Mouse (Mus musculus) heart, postnatal 4 days (tissue): ENCODE measurements around the gene Erg28. TPM values are rescaled to one million over a fixed set of nuclear protein-coding genes. Genes with fewer than 3 reads are reported as not detected.
A peak's percentile ranks its signal among the peaks of the same experiment; 100 is the strongest.

Experiments used
- DNase-seq: peaks from one replicate; pipeline ENCODE4 v3.0.0; 2021
- total RNA-seq, 2 experiments: library from RNA; stranded (reverse); gene quantifications; 2 replicates each; pipeline ENCODE4 v1.2.3; 2021

Erg28 gene
- 10 to 100 TPM; 15.2 to 19.0 TPM for total RNA-seq

GRCm38 (mm10) chr12:85824438-85825264 lies at the start of gene Erg28, which contains the start of gene Ttll5:
TSS of gene Erg28 (minus strand) at chr12:85824550.
TSS of gene Ttll5 (plus strand) at chr12:85824659.
- DNase-seq: peak; percentile 95

- DNase-seq: peak; percentile 53
Measured at GRCm38 (mm10) chr12:85869423-85869822, 45.1 kb upstream of the Erg28 start.

- no peak for DNase-seq
Measured at GRCm38 (mm10) chr12:85867125-85867524, 42.8 kb upstream of the Erg28 start.

- DNase-seq: no peak
Measured at GRCm38 (mm10) chr12:85866624-85867023, 42.3 kb upstream of the Erg28 start.

GRCm38 (mm10) chr12:85865526-85865925 lies 41.2 kb upstream of the Erg28 start:
- peak; percentile 25 for DNase-seq

- DNase-seq: no peak
Measured at GRCm38 (mm10) chr12:85862514-85862913, 38.2 kb upstream of the Erg28 start.

- peak; percentile 35 for DNase-seq
Measured at GRCm38 (mm10) chr12:85859511-85860189, 35.3 kb upstream of the Erg28 start.

GRCm38 (mm10) chr12:85859111-85859510 lies 34.8 kb upstream of the Erg28 start:
- no peak for DNase-seq

- no peak for DNase-seq
Measured at GRCm38 (mm10) chr12:85857300-85857699, 33.0 kb upstream of the Erg28 start.

- DNase-seq: no peak
Measured at GRCm38 (mm10) chr12:85854271-85854670, 29.9 kb upstream of the Erg28 start.

GRCm38 (mm10) chr12:85853836-85854235 lies 29.5 kb upstream of the Erg28 start:
- DNase-seq: no peak

GRCm38 (mm10) chr12:85850661-85851060 lies 26.3 kb upstream of the Erg28 start:
- DNase-seq: no peak

GRCm38 (mm10) chr12:85848164-85848958 lies 24.0 kb upstream of the Erg28 start:
- DNase-seq: peak; percentile 43

- DNase-seq: no peak
Measured at GRCm38 (mm10) chr12:85839371-85840000, 15.1 kb upstream of the Erg28 start.

- no peak for DNase-seq
Measured at GRCm38 (mm10) chr12:85837765-85838164, 13.4 kb upstream of the Erg28 start.

- DNase-seq: no peak
Measured at GRCm38 (mm10) chr12:85834543-85834942, 10.2 kb upstream of the Erg28 start.

GRCm38 (mm10) chr12:85830691-85831090 lies 6.3 kb upstream of the Erg28 start:
- DNase-seq: peak; percentile 54

GRCm38 (mm10) chr12:85829866-85830265 lies 5.5 kb upstream of the Erg28 start:
- no peak for DNase-seq

GRCm38 (mm10) chr12:85828856-85829255 lies 4.5 kb upstream of the Erg28 start:
- no peak for DNase-seq

- DNase-seq: no peak
Measured at GRCm38 (mm10) chr12:85825822-85826221, 1.5 kb upstream of the Erg28 start.

GRCm38 (mm10) chr12:85825361-85825760 lies 1.0 kb upstream of the Erg28 start:
- DNase-seq: no peak

GRCm38 (mm10) chr12:85822051-85822450 lies 2.3 kb downstream of the Erg28 start:
- DNase-seq: no peak
